Mouse (Mus musculus): ENCODE data around the gene Ppp4r1. TPM values are rescaled to one million over a fixed set of nuclear protein-coding genes. Genes with fewer than 3 reads are reported as not detected.
A peak's percentile ranks its signal among the peaks of the same experiment; 100 is the strongest.

The Ppp4r1 gene
- polyA plus RNA-seq, 1 experiment = 274 TPM

GRCm38 (mm10) chr17:65873834-65874233 is 91.5 kb downstream of the Ppp4r1 start:
- H3K27ac ChIP-seq (ENCODE audit: control insufficient read depth, insufficient read depth, low read depth, low read length) = no peak overlapping the region
- peaks cover 2% of the 10 kb centered on the region; the same call in 1 of the 2 replicates for H3K4me1 ChIP-seq (ENCODE audit: control insufficient read depth, insufficient read depth, low read length)
- TF ChIP-seq POLR2A (IDR thresholded peaks at IDR 0.05; ENCODE audit: control insufficient read depth, low read depth, low read length) (no peak), CTCF (IDR thresholded peaks at IDR 0.05; ENCODE audit: control insufficient read depth, insufficient read depth, insufficient replicate concordance, low read depth, low read length) (no peak)
- H3K36me3 ChIP-seq (ENCODE audit: control insufficient read depth, insufficient read depth, low read length) = no peaks in the 10 kb centered on the region
- no peak overlapping the region for H3K4me3 ChIP-seq (ENCODE audit: control insufficient read depth, low read depth, low read length)
- H3K27me3 ChIP-seq (ENCODE audit: control insufficient read depth, insufficient read depth, low read length) = no peaks in the 10 kb centered on the region

- Histone ChIP-seq H3K27me3 (ENCODE audit: control insufficient read depth, insufficient read depth, low read length) (no peaks in the 10 kb centered on the region), H3K4me1 (ENCODE audit: control insufficient read depth, insufficient read depth, low read length) (peaks cover under 1% of the 10 kb centered on the region; the same call in 1 of the 2 replicates), H3K27ac (ENCODE audit: control insufficient read depth, insufficient read depth, low read depth, low read length) (no peak overlapping the region), H3K4me3 (ENCODE audit: control insufficient read depth, low read depth, low read length) (no peak overlapping the region), H3K36me3 (ENCODE audit: control insufficient read depth, insufficient read depth, low read length) (no peaks in the 10 kb centered on the region)
- no peak for TF ChIP-seq POLR2A (IDR thresholded peaks at IDR 0.05; ENCODE audit: control insufficient read depth, low read depth, low read length)
- no peak for TF ChIP-seq CTCF (IDR thresholded peaks at IDR 0.05; ENCODE audit: control insufficient read depth, insufficient read depth, insufficient replicate concordance, low read depth, low read length)
Measured at GRCm38 (mm10) chr17:65877026-65877425, 94.7 kb downstream of the Ppp4r1 start.

- H3K27ac ChIP-seq (ENCODE audit: control insufficient read depth, insufficient read depth, low read depth, low read length) = peak overlapping the region; percentile 68
- no peaks in the 10 kb centered on the region for H3K36me3 ChIP-seq (ENCODE audit: control insufficient read depth, insufficient read depth, low read length)
- peaks cover 12% of the 10 kb centered on the region for H3K4me1 ChIP-seq (ENCODE audit: control insufficient read depth, insufficient read depth, low read length)
- H3K4me3 ChIP-seq (ENCODE audit: control insufficient read depth, low read depth, low read length) = peak overlapping the region; percentile 93
- H3K27me3 ChIP-seq (ENCODE audit: control insufficient read depth, insufficient read depth, low read length) = no peaks in the 10 kb centered on the region
- TF ChIP-seq CTCF (IDR thresholded peaks at IDR 0.05; ENCODE audit: control insufficient read depth, insufficient read depth, insufficient replicate concordance, low read depth, low read length) = no peak
- no peak for TF ChIP-seq POLR2A (IDR thresholded peaks at IDR 0.05; ENCODE audit: control insufficient read depth, low read depth, low read length)
Measured at GRCm38 (mm10) chr17:65884061-65884669, 101.8 kb downstream of the Ppp4r1 start.

- Histone ChIP-seq H3K27me3 (ENCODE audit: control insufficient read depth, insufficient read depth, low read length) (no peaks in the 10 kb centered on the region), H3K4me1 (ENCODE audit: control insufficient read depth, insufficient read depth, low read length) (peaks cover 12% of the 10 kb centered on the region), H3K36me3 (ENCODE audit: control insufficient read depth, insufficient read depth, low read length) (no peaks in the 10 kb centered on the region), H3K27ac (ENCODE audit: control insufficient read depth, insufficient read depth, low read depth, low read length) (peak overlapping the region; percentile 89), H3K4me3 (ENCODE audit: control insufficient read depth, low read depth, low read length) (peak overlapping the region; percentile 93)
- TF ChIP-seq POLR2A (IDR thresholded peaks at IDR 0.05; ENCODE audit: control insufficient read depth, low read depth, low read length) = peak; percentile 77; the same call in 1 of the 2 replicates
- TF ChIP-seq CTCF (IDR thresholded peaks at IDR 0.05; ENCODE audit: control insufficient read depth, insufficient read depth, insufficient replicate concordance, low read depth, low read length) = no peak
Measured at GRCm38 (mm10) chr17:65884691-65885397, 102.5 kb downstream of the Ppp4r1 start.

- TF ChIP-seq POLR2A (IDR thresholded peaks at IDR 0.05; ENCODE audit: control insufficient read depth, low read depth, low read length) (peak; percentile 13; the same call in 1 of the 2 replicates), CTCF (IDR thresholded peaks at IDR 0.05; ENCODE audit: control insufficient read depth, insufficient read depth, insufficient replicate concordance, low read depth, low read length) (no peak)
- peak overlapping the region; percentile 89 for H3K27ac ChIP-seq (ENCODE audit: control insufficient read depth, insufficient read depth, low read depth, low read length)
- H3K27me3 ChIP-seq (ENCODE audit: control insufficient read depth, insufficient read depth, low read length) = no peaks in the 10 kb centered on the region
- peaks cover 12% of the 10 kb centered on the region for H3K4me1 ChIP-seq (ENCODE audit: control insufficient read depth, insufficient read depth, low read length)
- peak overlapping the region; percentile 93 for H3K4me3 ChIP-seq (ENCODE audit: control insufficient read depth, low read depth, low read length)
- H3K36me3 ChIP-seq (ENCODE audit: control insufficient read depth, insufficient read depth, low read length) = no peaks in the 10 kb centered on the region
Measured at GRCm38 (mm10) chr17:65885398-65885696, 103.0 kb downstream of the Ppp4r1 start.

- TF ChIP-seq POLR2A (IDR thresholded peaks at IDR 0.05; ENCODE audit: control insufficient read depth, low read depth, low read length) = no peak
- no peak for TF ChIP-seq CTCF (IDR thresholded peaks at IDR 0.05; ENCODE audit: control insufficient read depth, insufficient read depth, insufficient replicate concordance, low read depth, low read length)
- Histone ChIP-seq H3K36me3 (ENCODE audit: control insufficient read depth, insufficient read depth, low read length) (no peaks in the 10 kb centered on the region), H3K27me3 (ENCODE audit: control insufficient read depth, insufficient read depth, low read length) (no peaks in the 10 kb centered on the region), H3K27ac (ENCODE audit: control insufficient read depth, insufficient read depth, low read depth, low read length) (peak within 1 kb of the TSS; percentile 89), H3K4me1 (ENCODE audit: control insufficient read depth, insufficient read depth, low read length) (peaks cover 12% of the 10 kb centered on the region), H3K4me3 (ENCODE audit: control insufficient read depth, low read depth, low read length) (peak within 1 kb of the TSS; percentile 93)
Measured at GRCm38 (mm10) chr17:65885697-65886529, 103.5 kb downstream of the Ppp4r1 start, which contains the start of gene Ralbp1. Ralbp1 (minus strand) TSS chr17:65885798.

- H3K4me1 ChIP-seq (ENCODE audit: control insufficient read depth, insufficient read depth, low read length) = peaks cover 12% of the 10 kb centered on the region
- peak overlapping the region; percentile 89 for H3K27ac ChIP-seq (ENCODE audit: control insufficient read depth, insufficient read depth, low read depth, low read length)
- TF ChIP-seq CTCF (IDR thresholded peaks at IDR 0.05; ENCODE audit: control insufficient read depth, insufficient read depth, insufficient replicate concordance, low read depth, low read length) (no peak), POLR2A (IDR thresholded peaks at IDR 0.05; ENCODE audit: control insufficient read depth, low read depth, low read length) (no peak)
- H3K27me3 ChIP-seq (ENCODE audit: control insufficient read depth, insufficient read depth, low read length) = no peaks in the 10 kb centered on the region
- H3K36me3 ChIP-seq (ENCODE audit: control insufficient read depth, insufficient read depth, low read length) = no peaks in the 10 kb centered on the region
- no peak overlapping the region for H3K4me3 ChIP-seq (ENCODE audit: control insufficient read depth, low read depth, low read length)
Measured at GRCm38 (mm10) chr17:65886571-65886970, 104.2 kb downstream of the Ppp4r1 start.

Measured in testis, adult 2 months (tissue).